13 mouse cellular contexts compared by ENCODE assay signal in genomic region chr1:23399552-23399951, GRCm38 (mm10). TPM values are rescaled to one million over a fixed set of nuclear protein-coding genes. Genes with fewer than 3 reads are reported as not detected.
DNase-seq lines count a peak whose midpoint lies in the region; ATAC-seq lines count a peak whose summit lies in the region.
"Had no signal": no experiment of that assay in that cellular context is flagged by ENCODE, and none has a peak within 500 bp of the region (broad histone marks: within the 10 kb centered on the region; RNA-seq: fewer than 3 reads in every experiment).

No protein-coding gene starts in this region.

- no peaks in the 10 kb centered on the region for H3K27me3 ChIP-seq in liver, embryonic 12.5 days (replicated peaks)
- no peaks in the 10 kb centered on the region for H3K27me3 ChIP-seq in liver, embryonic 11.5 days (replicated peaks; ENCODE audit: control insufficient read depth, insufficient read depth, low read length)
- H3K27me3 ChIP-seq: limb, embryonic 15.5 days had no signal

- no peaks in the 10 kb centered on the region for H3K9me3 ChIP-seq in liver, embryonic 12.5 days (replicated peaks)
- no peaks in the 10 kb centered on the region for H3K9me3 ChIP-seq in liver, embryonic 11.5 days (ENCODE audit: control insufficient read depth, low read length)
- H3K9me3 ChIP-seq: heart, embryonic 10.5 days; limb, embryonic 15.5 days; midbrain, embryonic 10.5 days had no signal

- H3K4me2 ChIP-seq in liver, embryonic 12.5 days, result peak overlapping the region; percentile 44
- H3K4me2 ChIP-seq in liver, embryonic 11.5 days, result no peak overlapping the region
- H3K4me2 ChIP-seq: limb, embryonic 15.5 days had no signal

- H3K9ac ChIP-seq in liver, embryonic 12.5 days, result peak overlapping the region; percentile 35; the same call in 1 of the 2 replicates
- no peak overlapping the region for H3K9ac ChIP-seq in liver, embryonic 11.5 days (ENCODE audit: low read depth, low read length)
- H3K9ac ChIP-seq: limb, embryonic 15.5 days had no signal

- no peaks in the 10 kb centered on the region for H3K36me3 ChIP-seq in liver, embryonic 12.5 days
- no peaks in the 10 kb centered on the region for H3K36me3 ChIP-seq in liver, embryonic 11.5 days (ENCODE audit: control insufficient read depth, insufficient read depth, low read length)
- H3K36me3 ChIP-seq: heart, embryonic 10.5 days; limb, embryonic 15.5 days; midbrain, embryonic 10.5 days had no signal

- peak; percentile 51 for ATAC-seq in liver, embryonic 12.5 days
- no peak; the same call in 1 of the 2 replicates for ATAC-seq in liver, embryonic 11.5 days (replicated peaks; ENCODE audit: low FRiP score)
- peak; percentile 97 for ATAC-seq in granulocyte monocyte progenitor cell, adult 5-6 weeks (replicated peaks; ENCODE audit: poor library complexity, severe bottlenecking)
- peak; percentile 76 for ATAC-seq in monocyte, adult 5-6 weeks (replicated peaks; ENCODE audit: insufficient number of reproducible peaks, low FRiP score, low TSS enrichment, poor library complexity, severe bottlenecking)

- WGBS in liver, embryonic 12.5 days (ENCODE audit: insufficient replicate concordance), result 18% methylated on average over 1 of the region's 1 CpGs
- 36% methylated on average over 1 of the region's 1 CpGs for WGBS in liver, embryonic 11.5 days

- no peak for DNase-seq in liver, embryonic 11.5 days (ENCODE audit: low spot score)
- peak; percentile 45 for DNase-seq in CD4-positive, CD25-positive, alpha-beta regulatory T cell, adult 2 months (ENCODE audit: low read depth, low spot score)
- no peak for DNase-seq in kidney, postnatal 25 days
- no peak for DNase-seq in kidney, adult 18-20 months
- no peak for DNase-seq in gastrocnemius, adult 8-10 months (ENCODE audit: low spot score in 2 of 2)
- DNase-seq: cerebellum, adult 9-11 months; kidney, postnatal 10 days had no signal

- H3K4me1 ChIP-seq in liver, embryonic 12.5 days, result peaks cover 45% of the 10 kb centered on the region
- 0 out of 2 replicates have a peak, but pooled peaks cover 3% of the 10 kb centered on the region for H3K4me1 ChIP-seq in liver, embryonic 11.5 days (replicated peaks; ENCODE audit: control insufficient read depth, insufficient read depth, low read length)
- H3K4me1 ChIP-seq: heart, embryonic 10.5 days; limb, embryonic 15.5 days; midbrain, embryonic 10.5 days had no signal

- no peak overlapping the region for H3K27ac ChIP-seq in liver, embryonic 12.5 days
- no peak overlapping the region for H3K27ac ChIP-seq in liver, embryonic 11.5 days (ENCODE audit: low read depth, low read length)
- H3K27ac ChIP-seq: heart, embryonic 10.5 days; limb, embryonic 15.5 days; midbrain, embryonic 10.5 days had no signal

- H3K4me3 ChIP-seq in liver, embryonic 12.5 days, result no peak overlapping the region
- no peak overlapping the region for H3K4me3 ChIP-seq in liver, embryonic 11.5 days (ENCODE audit: low read depth, low read length)
- H3K4me3 ChIP-seq: heart, embryonic 10.5 days; limb, embryonic 15.5 days; midbrain, embryonic 10.5 days had no signal

RNA-seq across cellular contexts. Expression of gene Ogfrl1, which starts 2.0 kb away (rescaled TPM):
- polyA plus RNA-seq in liver, embryonic 12.5 days (2016; fragmentation: Nextera tagmentation; extraction: Ambion mirVana), result 21.3 and 24.0 TPM in 2 replicates
- 24.2 and 27.4 TPM in 2 replicates for polyA plus RNA-seq in liver, embryonic 11.5 days (2014; fragmentation: Nextera tagmentation; extraction: Ambion mirVana)
- 73.6 and 80.8 TPM in 2 replicates for total RNA-seq in granulocyte monocyte progenitor cell, adult 5-6 weeks (2014; fragmentation: Nextera tagmentation)
- 78.4 and 82.5 TPM in 2 replicates for total RNA-seq in granulocyte monocyte progenitor cell, adult 5-6 weeks (2017)
- total RNA-seq in monocyte, adult 5-6 weeks (2017), result 37.1 to 61.9 TPM (median 56.3 TPM) in 3 replicates
- total RNA-seq in gastrocnemius, adult 8-10 months (2022), result 1 to 10 TPM; 4.6 to 8.3 (median 6.8) TPM
